Mouse (Mus musculus) CD8-positive naive resting alpha-beta T cell, adult 2 months (primary cell): ENCODE data around the gene Lin52.

Experiments used
- DNase-seq, 2 experiments: peaks; one replicate each; pipeline ENCODE4 v3.0.0; 2022; ENCODE audit warnings: low read depth in 2 of 2, low spot score in 2 of 2

Lin52 gene

DNA sequence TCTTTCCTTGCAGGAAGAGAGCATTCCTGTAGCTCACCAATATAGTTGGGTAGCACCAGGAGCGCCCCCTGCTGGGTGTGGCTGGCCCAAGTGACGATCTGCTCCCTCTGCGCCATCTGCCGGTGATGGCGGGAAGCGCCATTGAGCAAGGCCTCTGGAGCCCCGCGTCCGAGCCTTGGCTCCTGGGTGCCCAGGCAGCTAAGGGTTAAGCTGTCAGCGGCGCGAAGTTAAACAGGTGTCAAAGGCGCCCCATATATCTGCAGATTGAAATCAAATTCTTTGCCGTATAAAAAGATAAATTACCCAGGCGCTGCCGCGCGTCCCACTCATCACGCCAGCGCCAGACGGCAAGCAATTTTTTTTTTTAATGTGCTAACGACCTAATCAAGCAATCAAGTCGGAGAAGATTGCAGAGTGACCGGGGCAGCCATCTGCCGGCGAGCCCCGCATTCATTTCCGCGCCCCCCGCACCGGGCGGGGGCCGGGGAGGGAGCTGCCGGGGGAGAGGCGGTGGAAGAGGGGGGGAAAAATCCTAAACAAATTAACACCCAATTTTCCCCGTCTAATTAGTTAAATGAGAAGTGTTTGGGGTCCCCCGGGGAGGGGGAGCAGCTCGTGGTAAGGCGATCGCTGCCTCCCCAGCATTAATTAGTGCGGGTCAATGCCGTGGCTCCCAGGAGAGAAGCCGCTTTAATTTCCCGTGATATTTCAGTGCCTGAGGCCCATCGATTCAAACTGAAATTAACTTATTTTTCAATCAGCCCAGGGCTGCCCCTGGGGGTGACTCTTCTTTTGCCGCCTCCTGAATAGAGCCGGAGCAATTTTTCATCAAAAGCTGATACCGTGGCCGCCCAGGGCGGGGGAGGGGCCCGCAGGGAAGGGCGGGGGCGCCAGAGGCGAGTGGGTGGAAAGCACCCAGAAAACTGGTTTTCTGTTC is 138.9 kb downstream of the Lin52 start:
- DNase-seq, result peak; percentile 87 to 93
